Mouse (Mus musculus) natural killer cell, adult 2 months (primary cell): ENCODE measurements around the gene Ctu2.

Experiments used
- DNase-seq, 2 experiments: peaks; one replicate each; pipeline ENCODE4 v3.0.0; 2022; ENCODE audit warnings: low spot score in 2 of 2

The Ctu2 gene

DNA sequence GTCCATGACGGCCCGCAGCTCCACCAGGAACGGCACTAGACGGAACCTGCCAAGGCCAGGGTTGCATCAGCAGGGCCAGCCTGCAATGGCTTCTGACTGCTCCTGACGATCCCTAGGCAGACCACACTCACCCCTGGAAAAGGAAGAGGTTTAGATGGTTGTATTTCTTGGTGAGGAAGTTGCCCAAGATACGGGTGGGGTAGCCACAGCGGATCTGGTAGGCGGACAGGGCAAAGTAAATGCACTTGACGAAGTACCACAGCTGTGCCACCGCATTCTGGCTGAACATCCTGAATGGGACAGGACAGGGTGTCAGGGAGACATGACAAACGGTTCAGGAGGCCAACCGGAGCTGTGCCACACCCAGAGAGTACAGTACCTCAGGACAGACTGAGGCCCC is 8.9 kb downstream of the Ctu2 start:
- DNase-seq, result no peak

DNA sequence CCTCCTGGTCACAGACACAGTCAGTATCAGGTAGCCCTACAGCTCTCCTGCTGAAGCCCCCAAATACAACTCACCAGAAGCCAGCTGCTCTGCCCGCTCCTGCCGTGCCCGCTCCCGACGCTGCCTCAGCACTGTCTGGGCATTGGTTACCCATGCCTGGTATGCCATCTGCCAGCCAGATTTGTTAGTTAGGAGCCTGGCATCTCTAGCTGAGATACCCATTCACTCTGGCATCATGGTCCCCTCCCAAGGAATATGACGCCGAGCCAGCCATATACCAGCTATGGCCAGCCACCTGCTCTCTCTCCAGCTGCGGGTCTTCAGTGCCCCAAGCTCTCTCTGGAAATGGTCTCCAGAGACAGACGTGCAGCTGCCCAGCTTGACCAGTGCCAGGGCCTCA is 12.4 kb downstream of the Ctu2 start:
- no peak for DNase-seq

DNA sequence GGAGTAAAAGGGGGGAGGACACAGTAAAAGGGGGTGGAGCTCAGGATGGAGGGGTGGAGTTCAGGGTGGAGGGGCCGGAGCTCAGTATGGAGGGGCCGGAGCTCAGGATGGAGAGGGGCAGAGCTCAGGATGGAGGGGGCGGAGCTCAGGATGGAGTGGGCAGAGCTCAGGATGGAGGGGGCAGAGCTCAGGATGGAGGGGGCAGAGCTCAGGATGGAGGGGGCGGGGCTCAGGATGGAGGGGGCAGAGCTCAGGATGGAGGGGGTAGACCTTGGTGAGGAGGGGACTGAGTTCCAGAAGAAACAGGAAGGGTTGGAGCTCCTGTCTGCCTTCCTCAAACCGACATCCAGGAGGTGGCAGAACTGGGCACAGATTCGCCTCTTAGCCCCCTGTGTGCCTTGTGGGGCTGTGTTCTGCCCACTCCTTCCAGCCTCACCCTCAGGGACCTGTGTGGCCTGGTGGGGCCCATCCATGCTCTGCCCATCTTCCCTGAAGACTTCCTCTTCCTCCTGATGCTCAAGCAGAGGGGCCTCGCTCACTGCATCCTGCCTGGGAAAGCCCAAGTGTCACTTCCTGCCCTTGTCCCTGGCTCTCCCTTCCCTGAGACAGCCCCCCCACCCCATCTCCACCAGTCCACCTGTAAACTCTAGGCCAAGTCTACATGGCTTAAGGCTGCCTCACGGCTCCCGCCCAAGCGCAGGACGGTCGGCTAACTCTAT is 21.2 kb downstream of the Ctu2 start:
- DNase-seq, result no peak

DNA sequence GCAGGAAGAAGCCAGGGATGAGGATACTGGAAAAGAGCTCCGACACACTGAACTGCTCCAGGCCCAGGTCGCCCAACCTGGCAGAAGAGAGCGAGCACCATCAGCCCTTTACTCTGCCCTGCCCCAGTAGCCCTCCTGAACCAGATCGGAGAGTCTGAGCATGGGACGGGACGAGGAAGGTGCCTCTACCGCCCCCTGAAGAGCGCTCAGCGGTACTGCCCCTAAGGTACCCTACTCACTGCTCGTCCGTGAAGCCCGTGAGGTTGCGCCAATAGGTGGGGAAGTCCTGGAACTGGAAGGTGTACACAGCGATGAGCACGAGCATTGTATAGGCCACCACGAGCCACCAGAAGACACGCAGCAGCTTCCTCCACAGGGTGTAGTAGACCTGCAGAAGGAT is 22.0 kb downstream of the Ctu2 start:
- DNase-seq, result no peak

DNA sequence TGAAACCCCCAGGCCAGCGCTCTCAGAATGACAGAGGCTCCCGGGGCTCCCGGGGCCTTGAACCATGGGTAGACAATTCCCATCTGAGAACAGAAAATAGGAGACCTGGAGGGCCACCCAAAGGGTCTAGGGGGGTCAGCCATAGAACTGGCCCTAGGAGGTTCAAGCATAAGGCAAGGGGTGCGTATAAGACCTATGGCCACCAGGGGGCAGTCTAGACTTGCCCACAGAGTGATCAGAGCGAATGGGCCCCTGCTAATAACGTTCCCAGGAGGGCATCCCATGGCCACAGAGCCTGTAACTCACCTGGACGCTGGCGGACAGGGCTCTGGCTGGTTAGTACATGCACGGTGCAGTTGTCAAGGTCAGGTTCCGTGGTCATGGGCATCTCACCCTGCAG is 24.9 kb downstream of the Ctu2 start:
- DNase-seq, result peak; percentile 66 to 81

DNA sequence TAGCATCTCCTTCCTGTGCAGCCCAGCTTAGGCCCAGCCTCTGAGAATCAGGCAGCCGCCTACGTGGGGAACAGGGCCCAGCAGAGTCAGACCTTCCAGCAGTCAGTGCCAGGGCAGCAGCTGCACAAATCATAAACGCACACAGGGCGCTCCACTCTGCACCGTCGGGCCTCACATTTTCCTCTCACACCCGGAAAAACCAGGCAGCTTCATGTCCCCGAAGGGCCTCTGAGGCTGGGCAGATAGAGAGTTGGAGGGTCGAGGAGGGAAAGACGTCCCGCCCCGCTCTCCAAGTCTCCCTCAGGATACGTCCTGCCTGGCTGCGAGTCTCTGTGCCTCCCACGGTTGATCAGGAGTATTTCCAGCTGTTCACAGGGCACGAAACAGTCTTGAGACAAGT is 35.6 kb downstream of the Ctu2 start:
- no peak for DNase-seq

DNA sequence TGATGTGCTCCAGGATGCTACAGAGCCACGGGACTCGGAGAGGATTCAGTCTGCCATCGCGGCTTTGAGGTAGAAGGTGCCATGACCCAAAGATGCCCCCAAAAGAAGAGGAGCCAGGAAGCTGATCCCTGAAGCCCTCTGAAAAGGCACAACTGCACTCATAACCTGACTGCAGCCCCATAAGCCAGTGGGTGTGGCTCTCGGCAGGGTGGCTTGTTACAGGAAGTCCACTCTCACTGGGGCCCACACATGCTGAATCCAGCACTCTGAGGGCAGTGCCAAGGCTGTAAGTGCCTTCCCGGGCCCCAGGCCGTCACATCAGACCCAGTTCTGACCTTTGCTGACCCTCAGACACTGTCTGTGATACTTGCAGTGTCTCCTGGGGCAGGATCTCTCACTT is 36.4 kb downstream of the Ctu2 start:
- no peak for DNase-seq

DNA sequence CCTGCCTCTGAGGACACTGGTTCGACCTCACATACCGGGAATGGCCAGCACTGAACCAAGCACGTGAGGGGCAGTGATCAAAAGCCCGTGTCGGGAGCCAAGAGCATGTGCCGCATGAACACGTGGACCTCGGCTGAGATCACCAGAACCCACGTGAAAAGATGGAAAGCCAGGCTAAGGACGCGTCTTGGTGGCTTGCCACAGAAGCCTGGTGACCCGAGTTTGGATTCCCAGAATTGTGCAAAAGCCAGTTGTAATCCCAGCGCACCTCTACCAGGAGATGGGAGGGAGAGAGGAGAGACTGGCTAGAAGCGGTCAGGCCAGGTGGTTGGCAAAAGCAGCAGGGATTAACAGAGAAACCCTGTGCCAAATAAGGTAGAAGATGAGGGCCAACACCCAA is 39.8 kb downstream of the Ctu2 start:
- DNase-seq, result no peak

DNA sequence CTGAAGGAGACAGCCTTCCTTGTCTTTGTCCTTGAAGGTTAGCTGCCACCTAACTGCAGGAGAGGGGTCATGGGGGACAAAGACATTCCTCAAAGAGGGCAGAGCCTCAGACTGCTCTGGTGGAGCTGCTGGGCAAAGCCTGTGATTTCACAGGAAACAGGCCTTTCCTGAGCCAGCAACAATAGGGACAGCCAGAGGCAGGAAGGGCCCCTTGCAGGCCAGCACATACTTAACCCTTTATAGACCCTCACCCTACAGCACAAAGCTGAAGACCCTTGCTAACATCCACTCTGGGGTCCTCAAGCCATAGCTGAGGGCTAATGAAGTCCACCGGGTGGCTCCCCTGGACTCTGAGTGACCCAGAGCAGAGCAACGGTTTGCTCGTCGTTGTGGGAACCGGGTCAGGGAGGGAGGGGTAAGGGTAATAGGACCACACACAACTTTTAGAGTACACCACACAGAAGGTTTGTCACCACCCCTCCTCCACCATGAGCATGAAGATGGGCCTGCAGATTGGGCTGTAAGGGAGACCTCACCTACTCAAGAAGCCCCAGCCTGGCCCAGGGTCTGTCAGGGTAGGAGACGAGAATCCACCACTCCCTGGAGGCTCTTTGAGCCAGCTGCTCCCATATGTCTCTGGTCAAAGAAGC is 41.7 kb downstream of the Ctu2 start:
- DNase-seq, result no peak

DNA sequence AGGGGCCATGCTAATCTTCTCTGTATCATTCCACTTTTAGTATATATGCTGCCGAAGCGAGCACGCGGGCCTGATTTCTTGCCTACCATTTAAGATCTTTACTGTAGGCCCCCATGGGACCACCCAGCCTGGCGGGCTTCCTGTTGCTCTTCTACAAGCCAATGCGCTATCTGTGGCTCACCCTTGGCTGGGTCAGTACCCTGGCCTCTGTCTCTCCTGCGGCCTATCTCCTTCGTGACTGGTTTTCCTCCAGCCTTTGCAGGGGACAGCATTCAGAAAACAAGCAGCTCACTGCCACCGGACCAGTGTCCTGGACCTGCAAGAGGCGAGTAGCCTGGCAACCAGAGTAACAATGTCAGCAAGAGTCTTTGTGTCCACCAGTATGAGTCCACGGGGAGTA is 44.7 kb downstream of the Ctu2 start:
- DNase-seq, result no peak

DNA sequence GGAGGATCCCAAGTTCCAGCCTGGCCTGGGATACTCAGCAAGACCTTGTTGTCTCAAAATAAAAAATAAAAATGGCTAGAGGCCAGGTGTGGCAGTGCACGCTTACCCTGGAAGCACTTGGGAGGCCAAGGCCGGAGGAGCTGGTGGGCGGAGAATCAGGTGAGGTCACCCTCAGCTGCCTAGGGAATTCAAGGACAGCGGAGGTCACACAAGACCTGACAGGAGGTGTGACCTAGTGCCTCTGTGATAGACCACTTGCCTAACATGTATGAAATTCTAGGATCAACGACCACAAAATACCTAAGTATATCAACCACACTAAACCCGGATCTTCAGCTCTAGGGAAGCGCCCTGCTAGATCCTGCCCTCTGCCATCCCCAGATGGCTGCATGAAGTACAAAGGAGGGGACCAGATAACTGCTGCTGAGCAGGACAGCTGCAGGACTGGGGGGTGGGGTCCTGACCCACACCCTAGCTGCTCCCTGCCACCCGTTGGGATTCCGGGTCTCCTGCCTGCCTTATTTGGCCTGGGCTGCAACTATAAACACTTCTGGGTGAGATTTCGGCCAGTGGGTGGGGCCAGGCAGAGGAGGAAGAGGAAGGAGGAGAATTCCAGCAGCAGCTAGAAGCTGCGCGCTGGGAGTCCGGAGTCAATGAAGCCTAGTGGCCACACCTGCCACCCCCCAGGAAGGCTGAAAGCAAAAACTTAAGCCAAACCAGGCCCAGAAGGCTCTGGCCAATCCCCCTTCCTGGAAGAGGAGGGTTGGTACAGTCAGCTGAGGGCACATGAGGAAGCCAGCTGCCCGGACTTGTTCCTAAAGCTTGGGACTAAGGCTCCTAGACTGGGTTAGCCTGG is 47.1 kb downstream of the Ctu2 start:
- DNase-seq, result no peak

DNA sequence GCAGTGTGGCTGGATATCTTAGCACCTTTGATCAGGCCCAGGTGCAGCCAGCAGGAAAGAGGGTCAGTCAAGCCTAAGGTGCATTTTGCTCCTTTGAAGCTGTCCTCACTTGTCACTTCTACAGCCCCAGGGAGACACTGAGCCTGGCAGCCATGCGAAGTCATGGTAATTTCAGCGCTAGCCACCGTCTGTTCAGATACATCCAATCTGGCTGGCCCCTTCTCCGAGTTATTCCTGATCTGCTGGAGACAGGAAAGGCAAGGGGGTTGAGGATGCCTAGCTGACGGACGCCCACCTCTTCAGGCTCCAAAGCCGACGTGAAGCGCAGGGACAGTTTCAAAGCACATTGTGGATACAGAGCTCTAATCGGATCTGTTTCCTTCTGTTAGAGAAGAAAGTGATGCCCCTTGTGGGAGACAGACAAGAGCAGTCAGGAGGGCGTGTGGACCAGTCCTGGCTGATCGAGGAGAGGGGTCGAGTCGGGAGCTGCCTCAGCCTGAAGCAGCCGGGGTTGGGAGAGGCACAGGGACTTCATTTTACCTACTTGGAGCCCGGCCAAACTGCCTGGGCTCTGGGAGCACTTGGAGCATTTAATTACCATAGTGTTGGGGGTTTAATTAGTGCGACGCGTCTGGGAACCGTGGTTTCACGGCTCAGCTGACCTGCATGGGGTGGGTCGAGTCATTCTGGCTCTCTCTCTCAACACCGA is 47.9 kb downstream of the Ctu2 start:
- no peak for DNase-seq

DNA sequence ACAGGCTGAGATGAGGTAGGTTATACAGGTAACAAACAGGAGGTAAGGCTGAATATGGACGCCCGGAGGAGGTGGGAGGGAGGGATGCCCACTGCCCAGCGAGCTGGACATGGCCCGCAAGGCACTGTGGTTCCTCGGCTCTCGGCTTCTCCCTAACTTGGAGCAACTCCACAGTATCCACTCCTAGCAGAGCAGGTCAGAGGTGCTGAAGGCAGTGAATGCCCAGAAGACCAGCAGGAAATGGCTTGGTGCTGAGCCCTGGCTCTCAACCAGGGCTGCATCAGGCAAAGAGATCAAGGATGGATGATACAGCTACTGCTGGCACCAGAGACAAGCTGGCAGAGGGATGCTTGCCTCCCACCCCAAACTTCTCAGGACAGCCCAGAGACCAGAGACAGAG is 48.6 kb downstream of the Ctu2 start:
- no peak for DNase-seq

DNA sequence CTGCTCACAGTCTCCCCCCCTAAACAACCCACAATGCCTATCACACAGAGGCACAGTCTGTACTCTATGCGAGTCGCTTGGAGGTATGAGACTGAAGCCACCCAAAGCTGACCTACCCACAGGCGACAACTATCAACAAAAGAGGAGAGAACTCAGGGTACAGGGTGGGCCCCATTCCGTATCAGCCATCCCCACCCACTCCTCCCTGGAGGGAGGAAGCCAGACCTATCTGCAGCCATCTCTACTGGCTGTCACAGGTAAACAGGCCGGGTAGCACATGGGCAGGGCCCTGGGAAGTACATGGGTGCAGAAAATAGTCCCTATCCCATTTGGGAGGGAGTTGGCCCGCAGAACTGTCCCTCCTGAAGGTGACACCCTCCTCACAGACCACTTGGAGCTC is 49.1 kb downstream of the Ctu2 start:
- DNase-seq, result no peak

DNA sequence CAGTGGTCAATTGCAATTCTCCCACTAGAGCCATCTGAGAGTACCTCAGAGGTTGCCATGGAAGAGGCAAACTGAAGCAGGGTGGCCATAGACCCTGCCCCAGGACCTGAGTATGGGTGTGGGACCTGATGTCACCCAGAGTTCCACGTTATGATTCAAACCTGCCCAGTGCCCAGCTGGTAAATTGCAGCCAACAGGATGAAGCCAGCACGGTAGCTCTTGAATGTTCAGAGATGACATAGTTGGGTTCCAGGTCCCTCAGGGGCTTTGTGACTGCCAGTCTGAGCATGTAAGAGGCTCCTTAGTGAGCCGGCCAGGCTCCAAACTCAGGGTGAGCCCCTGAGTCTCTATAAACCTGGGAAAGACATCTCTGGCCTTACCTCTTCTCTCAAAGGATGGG is 50.1 kb downstream of the Ctu2 start:
- no peak for DNase-seq

DNA sequence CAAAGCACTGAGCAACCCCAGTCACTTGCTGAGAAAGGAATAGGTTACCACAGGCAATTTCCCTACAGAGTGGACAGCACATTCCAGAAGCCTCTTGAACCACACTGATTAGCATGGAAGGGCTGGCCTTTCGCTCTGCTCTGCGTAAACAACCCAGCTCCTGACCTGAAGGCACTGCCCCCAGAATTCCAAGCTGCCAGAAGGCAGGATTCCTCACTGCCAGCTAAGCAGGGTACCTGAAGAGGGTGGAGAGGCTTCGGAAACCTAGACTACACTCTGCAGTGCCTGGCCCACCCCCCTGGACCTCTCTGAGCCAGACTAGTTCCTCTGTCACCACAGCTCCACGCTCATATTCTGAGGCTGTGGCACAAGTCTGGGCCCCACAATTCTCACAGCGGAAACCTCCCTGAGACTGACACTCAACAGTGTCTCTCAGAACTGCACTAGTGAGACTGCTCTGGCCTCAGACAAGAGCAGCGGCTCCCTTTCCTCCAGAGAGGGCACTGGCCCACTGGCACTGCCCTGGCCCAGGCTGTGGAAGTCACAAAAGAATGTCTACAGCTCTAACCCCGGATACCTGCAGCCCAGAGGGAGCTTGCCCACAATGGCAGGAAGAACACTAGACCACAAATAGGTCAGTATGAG is 50.7 kb downstream of the Ctu2 start:
- DNase-seq, result no peak

DNA sequence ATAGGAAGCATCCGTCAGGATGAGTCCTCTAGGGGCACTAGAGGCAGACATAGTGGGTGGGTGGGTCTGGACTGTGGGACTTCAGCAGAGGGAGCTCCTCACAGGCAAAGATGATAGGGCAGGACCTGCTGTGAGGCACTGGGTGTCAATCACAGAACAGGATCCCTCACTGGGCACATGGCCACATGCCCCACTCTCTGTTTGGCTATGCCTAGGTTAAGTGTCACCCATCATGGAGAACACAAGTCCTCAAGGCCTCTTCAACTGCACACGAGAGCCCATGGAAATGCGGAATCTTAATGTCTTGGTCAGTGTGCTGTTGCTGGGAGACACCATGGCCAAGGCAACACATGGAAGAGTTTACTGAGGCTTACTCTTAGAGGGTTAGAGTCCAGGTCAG is 52.0 kb downstream of the Ctu2 start:
- no peak for DNase-seq

DNA sequence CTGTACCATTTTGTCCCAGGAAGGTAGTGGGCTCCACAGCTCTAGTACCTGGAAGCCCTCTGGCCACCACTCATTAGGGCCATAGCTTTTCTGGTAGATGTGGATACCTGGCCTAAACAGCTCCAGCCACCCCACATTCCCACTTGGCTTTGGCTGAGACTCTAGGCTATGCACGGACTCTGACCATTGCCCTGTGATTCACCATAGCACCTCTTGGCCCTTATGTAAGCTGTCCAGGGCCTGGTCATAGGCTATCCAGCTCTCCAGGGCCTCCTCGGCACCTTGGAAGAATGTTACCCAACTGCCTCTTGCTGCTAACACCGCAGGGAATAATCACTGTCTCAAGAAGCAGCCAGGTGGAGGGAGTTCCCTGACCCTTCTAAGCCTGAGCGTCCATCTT is 53.2 kb downstream of the Ctu2 start:
- no peak for DNase-seq

DNA sequence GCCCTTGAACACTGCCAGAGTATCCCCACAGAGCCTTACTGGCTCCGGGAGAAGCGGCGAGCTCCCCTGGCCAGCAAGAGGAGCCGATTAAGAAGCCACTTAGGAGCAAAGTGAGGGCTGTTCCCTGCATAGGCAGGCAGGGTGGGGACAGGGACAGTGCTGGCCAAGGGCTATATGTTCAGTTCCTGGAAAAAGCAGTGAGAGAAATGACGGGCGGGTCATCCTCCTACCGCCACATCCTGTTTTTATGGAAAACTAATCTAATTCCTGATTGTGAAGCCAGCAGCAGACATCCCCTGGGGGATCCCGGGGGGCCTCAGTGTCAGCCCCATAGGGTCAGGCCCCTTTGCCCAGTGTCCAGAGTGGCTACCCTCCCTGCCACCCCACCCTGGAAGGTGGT is 55.4 kb downstream of the Ctu2 start:
- DNase-seq, result no peak
